Mouse (Mus musculus) CD4-positive, CD25-positive, alpha-beta regulatory T cell, adult 2 months (primary cell): ENCODE data around the gene Ptprm.

ENCODE experiments used
- DNase-seq: peaks from one replicate; pipeline ENCODE4 v3.0.0-alpha.2; 2012; ENCODE audit warnings: low read depth, low spot score

The Ptprm gene

GRCm38 (mm10) chr17:67073580-67073979, 280.7 kb downstream of the Ptprm start:
- DNase-seq, result no peak

GRCm38 (mm10) chr17:67073139-67073538, 281.1 kb downstream of the Ptprm start:
- DNase-seq, result no peak

GRCm38 (mm10) chr17:67071231-67072009, 282.8 kb downstream of the Ptprm start:
- no peak for DNase-seq

- DNase-seq, result no peak
Observed at GRCm38 (mm10) chr17:67063611-67064010, 290.6 kb downstream of the Ptprm start.

- DNase-seq, result no peak
Observed at GRCm38 (mm10) chr17:67055681-67056080, 298.6 kb downstream of the Ptprm start.

- no peak for DNase-seq
Observed at GRCm38 (mm10) chr17:67054202-67054601, 300.1 kb downstream of the Ptprm start.

- DNase-seq, result no peak
Observed at GRCm38 (mm10) chr17:67052624-67053314, 301.5 kb downstream of the Ptprm start.

GRCm38 (mm10) chr17:67047697-67048096, 306.6 kb downstream of the Ptprm start:
- no peak for DNase-seq

GRCm38 (mm10) chr17:67038558-67038957, 315.7 kb downstream of the Ptprm start:
- DNase-seq, result no peak

GRCm38 (mm10) chr17:67033547-67033946, 320.7 kb downstream of the Ptprm start:
- no peak for DNase-seq

GRCm38 (mm10) chr17:67032021-67032420, 322.2 kb downstream of the Ptprm start:
- DNase-seq, result no peak

GRCm38 (mm10) chr17:67031341-67031740, 322.9 kb downstream of the Ptprm start:
- DNase-seq, result no peak

GRCm38 (mm10) chr17:67027274-67027673, 327.0 kb downstream of the Ptprm start:
- no peak for DNase-seq

GRCm38 (mm10) chr17:67016501-67016900, 337.8 kb downstream of the Ptprm start:
- no peak for DNase-seq

GRCm38 (mm10) chr17:67013217-67013616, 341.0 kb downstream of the Ptprm start:
- DNase-seq, result no peak

- no peak for DNase-seq
Observed at GRCm38 (mm10) chr17:67011836-67012583, 342.2 kb downstream of the Ptprm start.

- no peak for DNase-seq
Observed at GRCm38 (mm10) chr17:67010136-67010535, 344.1 kb downstream of the Ptprm start.

GRCm38 (mm10) chr17:67008137-67008536, 346.1 kb downstream of the Ptprm start:
- no peak for DNase-seq

GRCm38 (mm10) chr17:67006740-67007385, 347.4 kb downstream of the Ptprm start:
- no peak for DNase-seq

GRCm38 (mm10) chr17:66996882-66997281, 357.4 kb downstream of the Ptprm start:
- DNase-seq, result no peak

GRCm38 (mm10) chr17:66996016-66996415, 358.2 kb downstream of the Ptprm start:
- DNase-seq, result no peak

- DNase-seq, result no peak
Observed at GRCm38 (mm10) chr17:66991815-66992214, 362.4 kb downstream of the Ptprm start.
